ENCODE assay signal across 8 mouse cellular contexts in genomic region chr1:155530561-155531457, GRCm38 (mm10). TPM values are rescaled to one million over a fixed set of nuclear protein-coding genes. Genes with fewer than 3 reads are reported as not detected.
DNase-seq lines count a peak whose midpoint lies in the region; ATAC-seq and TF ChIP-seq lines count a peak whose summit lies in the region.
"Had no signal": no experiment of that assay in that cellular context is flagged by ENCODE, and none has a peak within 500 bp of the region (broad histone marks: within the 10 kb centered on the region; RNA-seq: fewer than 3 reads in every experiment).

No protein-coding gene starts in this region.

- no peaks in the 10 kb centered on the region for H3K36me3 ChIP-seq in midbrain, embryonic 10.5 days
- no peaks in the 10 kb centered on the region for H3K36me3 ChIP-seq in midbrain, postnatal 0 days (ENCODE audit: insufficient read depth, low read length)
- no peaks in the 10 kb centered on the region for H3K36me3 ChIP-seq in embryonic facial prominence, embryonic 14.5 days (ENCODE audit: control insufficient read depth, insufficient read depth, low read length)
- no peaks in the 10 kb centered on the region for H3K36me3 ChIP-seq in hindbrain, embryonic 16.5 days (ENCODE audit: control insufficient read depth, insufficient read depth, low read length)
- H3K36me3 ChIP-seq in small intestine, adult 2 months (ENCODE audit: control insufficient read depth, insufficient read depth, low read length) = no peaks in the 10 kb centered on the region

- WGBS in midbrain, embryonic 10.5 days = 63% methylated on average over 21 of the region's 21 CpGs
- 47% methylated on average over 21 of the region's 21 CpGs for WGBS in midbrain, postnatal 0 days
- WGBS in embryonic facial prominence, embryonic 14.5 days = 44% methylated on average over 21 of the region's 21 CpGs
- 24% methylated on average over 21 of the region's 21 CpGs for whole genome bisulfite sequencing in hindbrain, embryonic 16.5 days
- WGBS in small intestine, adult 2 months = 63% methylated on average over 21 of the region's 21 CpGs

- H3K27me3 ChIP-seq in midbrain, embryonic 10.5 days (ENCODE audit: low read depth, poor library complexity, severe bottlenecking) = peaks cover 31% of the 10 kb centered on the region
- no peaks in the 10 kb centered on the region for H3K27me3 ChIP-seq in midbrain, postnatal 0 days (ENCODE audit: insufficient read depth, low read length)
- H3K27me3 ChIP-seq in embryonic facial prominence, embryonic 14.5 days (replicated peaks; ENCODE audit: control insufficient read depth, insufficient read depth, low read length) = 0 out of 2 replicates have a peak, but pooled peaks cover 3% of the 10 kb centered on the region
- no peaks in the 10 kb centered on the region for H3K27me3 ChIP-seq in hindbrain, embryonic 16.5 days (replicated peaks; ENCODE audit: control insufficient read depth, insufficient read depth, low read length)
- no peaks in the 10 kb centered on the region for H3K27me3 ChIP-seq in small intestine, adult 2 months (ENCODE audit: control insufficient read depth, insufficient read depth, low read length)

- H3K9me3 ChIP-seq in midbrain, embryonic 10.5 days (replicated peaks) = no peaks in the 10 kb centered on the region
- no peaks in the 10 kb centered on the region for H3K9me3 ChIP-seq in midbrain, postnatal 0 days (ENCODE audit: low read length)
- 0 out of 2 replicates have a peak, but pooled peaks cover 5% of the 10 kb centered on the region for H3K9me3 ChIP-seq in embryonic facial prominence, embryonic 14.5 days (ENCODE audit: control insufficient read depth, low read length)
- H3K9me3 ChIP-seq in hindbrain, embryonic 16.5 days (ENCODE audit: control insufficient read depth, low read length) = no peaks in the 10 kb centered on the region

- H3K9ac ChIP-seq in midbrain, postnatal 0 days (replicated peaks; ENCODE audit: low read length, poor library complexity, severe bottlenecking) = no peak overlapping the region
- no peak overlapping the region for H3K9ac ChIP-seq in embryonic facial prominence, embryonic 14.5 days (ENCODE audit: low read depth, low read length)
- H3K9ac ChIP-seq in hindbrain, embryonic 16.5 days (ENCODE audit: low read depth, low read length) = no peak overlapping the region; the same call in 1 of the 2 replicates

- DNase-seq in midbrain, embryonic 10.5 days (ENCODE audit: low spot score) = peak; percentile 28
- DNase-seq in midbrain, postnatal 0 days (ENCODE audit: low spot score) = no peak
- no peak for DNase-seq in embryonic facial prominence, embryonic 14.5 days (ENCODE audit: low spot score)
- DNase-seq in left cerebral cortex, postnatal 10 days (ENCODE audit: extremely low spot score in 1 of 2, low spot score in 2 of 2) = no peak
- DNase-seq in left cerebral cortex, adult 11 months (ENCODE audit: low spot score) = no peak

- ATAC-seq in midbrain, postnatal 0 days (ENCODE audit: low FRiP score) = no peak
- no peak for ATAC-seq in embryonic facial prominence, embryonic 14.5 days (ENCODE audit: low read depth)
- no peak for ATAC-seq in hindbrain, embryonic 16.5 days

- intact Hi-C loops in left cerebral cortex, postnatal 10 days (cut with DNase I) = loop anchor here (5.0 kb wide), 1 partner anchor 109 kb away; no protein-coding TSS in a partner anchor

- H3K4me2 ChIP-seq in midbrain, postnatal 0 days (ENCODE audit: low read depth, low read length, poor library complexity, severe bottlenecking) = no peak overlapping the region
- H3K4me2 ChIP-seq in embryonic facial prominence, embryonic 14.5 days (ENCODE audit: low read depth, low read length) = peak overlapping the region; percentile 33
- H3K4me2 ChIP-seq in hindbrain, embryonic 16.5 days (ENCODE audit: low read length) = peak overlapping the region; percentile 20

- TF ChIP-seq POLR2A in small intestine, adult 2 months (IDR thresholded peaks at IDR 0.05; ENCODE audit: low read depth, low read length) = no peak

- no peak for TF ChIP-seq CTCF in midbrain, postnatal 0 days (IDR thresholded peaks at IDR 0.05)
- TF ChIP-seq CTCF in small intestine, adult 2 months (IDR thresholded peaks at IDR 0.05; ENCODE audit: extremely low read depth, insufficient read length, insufficient replicate concordance, low read depth, low read length) = no peak

- H3K4me3 ChIP-seq in midbrain, embryonic 10.5 days = no peak overlapping the region
- H3K4me3 ChIP-seq in midbrain, postnatal 0 days (ENCODE audit: low read depth, low read length) = no peak overlapping the region
- no peak overlapping the region for H3K4me3 ChIP-seq in embryonic facial prominence, embryonic 14.5 days (ENCODE audit: low read depth, low read length)
- no peak overlapping the region for H3K4me3 ChIP-seq in hindbrain, embryonic 16.5 days (ENCODE audit: low read length)
- H3K4me3 ChIP-seq in small intestine, adult 2 months (ENCODE audit: low read depth, low read length) = peak overlapping the region; percentile 15; the same call in 1 of the 2 replicates

- peak overlapping the region; percentile 74 for H3K27ac ChIP-seq in midbrain, embryonic 10.5 days (replicated peaks)
- H3K27ac ChIP-seq in midbrain, postnatal 0 days (ENCODE audit: low read depth, low read length) = no peak overlapping the region
- no peak overlapping the region for H3K27ac ChIP-seq in embryonic facial prominence, embryonic 14.5 days (replicated peaks; ENCODE audit: low read depth, low read length)
- H3K27ac ChIP-seq in hindbrain, embryonic 16.5 days (ENCODE audit: low read depth, low read length) = no peak overlapping the region
- H3K27ac ChIP-seq in small intestine, adult 2 months (ENCODE audit: insufficient read depth, low read depth, low read length) = peak overlapping the region; percentile 1; the same call in 1 of the 2 replicates
- H3K27ac ChIP-seq: macrophage had no signal

- H3K4me1 ChIP-seq in midbrain, embryonic 10.5 days = peaks cover 50% of the 10 kb centered on the region
- peaks cover 3% of the 10 kb centered on the region; the same call in 1 of the 2 replicates for H3K4me1 ChIP-seq in midbrain, postnatal 0 days (ENCODE audit: insufficient read depth, low read length)
- H3K4me1 ChIP-seq in embryonic facial prominence, embryonic 14.5 days (ENCODE audit: control insufficient read depth, insufficient read depth, low read length) = peaks cover 25% of the 10 kb centered on the region
- H3K4me1 ChIP-seq in hindbrain, embryonic 16.5 days (ENCODE audit: control insufficient read depth, insufficient read depth, low read depth, low read length) = peaks cover 10% of the 10 kb centered on the region
- peaks cover 6% of the 10 kb centered on the region; the same call in 1 of the 2 replicates for H3K4me1 ChIP-seq in small intestine, adult 2 months (ENCODE audit: control insufficient read depth, insufficient read depth, insufficient read length, low read length)

RNA-seq across cellular contexts. Expression of gene Acbd6, which starts 27.1 kb away (rescaled TPM):
- polyA plus RNA-seq in midbrain, embryonic 10.5 days (2016; fragmentation: Nextera tagmentation; extraction: Ambion mirVana) = 69.1 and 71.5 TPM in 2 replicates
- total RNA-seq in midbrain, postnatal 0 days (2014; rRNA removed) = 114 and 127 TPM in 2 replicates
- 120 and 128 TPM in 2 replicates for polyA plus RNA-seq in midbrain, postnatal 0 days (2015; fragmentation: Nextera tagmentation; extraction: Ambion mirVana)
- polyA plus RNA-seq in embryonic facial prominence, embryonic 14.5 days (2014; fragmentation: Nextera tagmentation; extraction: Ambion mirVana) = 72.7 and 77.5 TPM in 2 replicates
- polyA plus RNA-seq in hindbrain, embryonic 16.5 days (2015; fragmentation: Nextera tagmentation; extraction: Ambion mirVana) = 85.7 and 101 TPM in 2 replicates
- 56.0 and 95.9 TPM in 2 replicates for polyA plus RNA-seq in small intestine, adult 2 months (2012; rRNA removed)
- 100 to 1,000 TPM; 107 to 110 TPM for total RNA-seq in left cerebral cortex, postnatal 10 days (2021)

Comparison
In these comparisons a context has a peak if more than half of its experiments do, and no peak if none do; other contexts are left out.
1. H3K27ac ChIP-seq: peak in midbrain, embryonic 10.5 days (single experiment) and small intestine, adult 2 months (single experiment); none in midbrain, postnatal 0 days (single experiment), embryonic facial prominence, embryonic 14.5 days (single experiment) and hindbrain, embryonic 16.5 days (single experiment).